Mouse (Mus musculus): ENCODE data around the gene S100pbp. TPM values are rescaled to one million over a fixed set of nuclear protein-coding genes. Genes with fewer than 3 reads are reported as not detected.

Gene S100pbp
- polyA plus RNA-seq, 1 experiment from 2014 or later: 14.6 TPM

GRCm38 (mm10) chr4:129141560-129142438 is 47.7 kb downstream of the S100pbp start:
- Histone ChIP-seq H3K9me3 (ENCODE audit: control insufficient read depth, low read length) (no peaks in the 10 kb centered on the region), H3K27me3 (replicated peaks; ENCODE audit: control insufficient read depth, insufficient read depth, low read length) (peaks cover 20% of the 10 kb centered on the region), H3K27ac (ENCODE audit: low read depth) (no peak overlapping the region), H3K36me3 (ENCODE audit: control insufficient read depth, insufficient read depth, low read length) (0 out of 2 replicates have a peak, but pooled peaks cover 2% of the 10 kb centered on the region), H3K4me1 (replicated peaks; ENCODE audit: control insufficient read depth, insufficient read depth, low read length) (peaks cover 13% of the 10 kb centered on the region; the same call in 1 of the 2 replicates), H3K9ac (ENCODE audit: low read length) (no peak overlapping the region), H3K4me2 (ENCODE audit: low read length) (no peak overlapping the region), H3K4me3 (ENCODE audit: low read depth, low read length) (no peak overlapping the region)
- DNase-seq (ENCODE audit: low spot score) (no peak), ATAC-seq (replicated peaks; ENCODE audit: low FRiP score, low TSS enrichment, low read depth) (no peak)
- WGBS: 77% methylated on average over 17 of the region's 17 CpGs

DNA sequence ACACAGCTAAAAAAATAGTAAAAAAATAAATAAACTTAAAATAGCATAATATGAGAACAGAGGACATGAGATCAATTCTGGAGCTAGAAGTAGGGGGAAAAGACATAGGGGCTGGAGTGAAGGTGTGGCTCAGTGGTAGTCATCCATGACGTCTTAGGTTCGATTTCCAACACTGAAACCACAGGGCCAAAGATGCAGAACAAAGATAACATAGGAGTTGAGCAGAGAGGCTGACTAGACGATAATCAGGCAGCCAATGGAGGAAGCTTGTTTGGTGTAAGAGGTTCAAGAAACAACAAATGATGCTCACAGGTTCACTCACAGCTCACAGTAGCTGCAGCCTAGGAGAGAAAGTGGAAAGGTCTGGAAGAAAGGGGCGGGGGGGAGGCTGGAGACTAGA is 48.7 kb downstream of the S100pbp start:
- Histone ChIP-seq H3K27ac (ENCODE audit: low read depth) (no peak overlapping the region), H3K27me3 (replicated peaks; ENCODE audit: control insufficient read depth, insufficient read depth, low read length) (peaks cover 27% of the 10 kb centered on the region), H3K9me3 (ENCODE audit: control insufficient read depth, low read length) (no peaks in the 10 kb centered on the region), H3K4me1 (replicated peaks; ENCODE audit: control insufficient read depth, insufficient read depth, low read length) (0 out of 2 replicates have a peak, but pooled peaks cover 10% of the 10 kb centered on the region), H3K4me3 (ENCODE audit: low read depth, low read length) (no peak overlapping the region), H3K36me3 (ENCODE audit: control insufficient read depth, insufficient read depth, low read length) (0 out of 2 replicates have a peak, but pooled peaks cover 2% of the 10 kb centered on the region), H3K4me2 (ENCODE audit: low read length) (no peak overlapping the region), H3K9ac (ENCODE audit: low read length) (no peak overlapping the region)
- WGBS: 81% methylated on average over 4 of the region's 4 CpGs
- DNase-seq (ENCODE audit: low spot score) (no peak), ATAC-seq (replicated peaks; ENCODE audit: low FRiP score, low TSS enrichment, low read depth) (no peak)

- H3K4me3 ChIP-seq (ENCODE audit: low read depth, low read length): no peak overlapping the region
- H3K27me3 ChIP-seq (replicated peaks; ENCODE audit: control insufficient read depth, insufficient read depth, low read length): peaks cover 34% of the 10 kb centered on the region
- 0 out of 2 replicates have a peak, but pooled peaks cover 2% of the 10 kb centered on the region for H3K36me3 ChIP-seq (ENCODE audit: control insufficient read depth, insufficient read depth, low read length)
- no peak overlapping the region for H3K9ac ChIP-seq (ENCODE audit: low read length)
- ATAC-seq (replicated peaks; ENCODE audit: low FRiP score, low TSS enrichment, low read depth) (no peak), DNase-seq (ENCODE audit: low spot score) (no peak)
- 91% methylated on average over 5 of the region's 5 CpGs for WGBS
- H3K4me1 ChIP-seq (replicated peaks; ENCODE audit: control insufficient read depth, insufficient read depth, low read length): peaks cover 13% of the 10 kb centered on the region; the same call in 1 of the 2 replicates
- no peak overlapping the region for H3K4me2 ChIP-seq (ENCODE audit: low read length)
- no peak overlapping the region for H3K27ac ChIP-seq (ENCODE audit: low read depth)
- no peaks in the 10 kb centered on the region for H3K9me3 ChIP-seq (ENCODE audit: control insufficient read depth, low read length)
These were observed 49.9 kb downstream of the S100pbp start for GRCm38 (mm10) chr4:129139642-129140041.

GRCm38 (mm10) chr4:129137392-129138321 is 51.9 kb downstream of the S100pbp start:
- Histone ChIP-seq H3K9me3 (ENCODE audit: control insufficient read depth, low read length) (no peaks in the 10 kb centered on the region), H3K9ac (ENCODE audit: low read length) (no peak overlapping the region), H3K36me3 (ENCODE audit: control insufficient read depth, insufficient read depth, low read length) (no peaks in the 10 kb centered on the region), H3K4me3 (ENCODE audit: low read depth, low read length) (peak overlapping the region; percentile 55; the same call in 1 of the 2 replicates), H3K27ac (ENCODE audit: low read depth) (no peak overlapping the region), H3K4me2 (ENCODE audit: low read length) (peak overlapping the region; percentile 93), H3K27me3 (replicated peaks; ENCODE audit: control insufficient read depth, insufficient read depth, low read length) (peaks cover 34% of the 10 kb centered on the region), H3K4me1 (replicated peaks; ENCODE audit: control insufficient read depth, insufficient read depth, low read length) (peaks cover 9% of the 10 kb centered on the region; the same call in 1 of the 2 replicates)
- DNase-seq (ENCODE audit: low spot score): no peak
- WGBS: 55% methylated on average over 14 of the region's 14 CpGs
- ATAC-seq (replicated peaks; ENCODE audit: low FRiP score, low TSS enrichment, low read depth): no peak

DNA sequence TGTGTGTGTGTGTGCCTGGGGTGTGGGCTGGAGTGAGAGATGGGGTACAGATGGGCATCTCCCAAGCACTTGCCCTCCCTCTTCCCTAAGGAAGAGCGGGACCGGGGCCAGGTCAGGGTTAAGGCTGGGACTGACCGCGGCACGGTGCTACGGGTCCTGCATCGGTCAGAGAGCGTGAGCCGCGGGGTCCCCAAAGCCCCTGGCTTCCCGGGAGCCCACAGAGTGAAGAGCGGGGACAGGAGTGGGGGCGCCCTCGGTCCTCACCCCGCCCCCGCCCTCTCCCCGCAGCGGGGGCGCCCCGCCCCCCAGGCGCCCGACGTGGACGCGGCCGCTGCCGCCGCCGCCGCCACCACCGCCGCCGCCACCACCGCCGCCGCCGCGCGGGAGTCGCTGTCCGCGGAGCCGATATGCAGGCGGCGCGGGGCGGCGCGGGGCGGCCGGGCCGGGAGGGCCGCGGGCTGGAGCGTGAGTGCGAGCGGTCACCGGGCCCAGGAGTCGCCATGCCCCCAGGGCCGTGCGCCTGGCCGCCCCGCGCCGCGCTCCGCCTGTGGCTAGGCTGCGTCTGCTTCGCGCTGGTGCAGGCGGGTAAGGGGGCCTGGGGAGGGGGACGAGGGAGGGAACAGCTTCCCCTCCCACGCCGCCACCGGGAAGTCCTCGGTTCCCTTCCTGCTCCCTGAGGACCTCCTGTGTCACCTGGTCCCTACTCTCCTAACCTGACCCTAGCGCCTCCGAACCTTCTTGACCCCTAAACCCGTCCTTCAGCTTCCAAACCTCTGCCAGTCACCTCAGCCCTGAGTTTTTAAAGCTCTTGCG is 52.7 kb downstream of the S100pbp start, which contains the start of gene Fndc5:
Fndc5 (plus strand) TSS at position 421 of the 813 bp plus-strand sequence.
- H3K4me1 ChIP-seq (replicated peaks; ENCODE audit: control insufficient read depth, insufficient read depth, low read length): peaks cover 8% of the 10 kb centered on the region; the same call in 1 of the 2 replicates
- ATAC-seq (replicated peaks; ENCODE audit: low FRiP score, low TSS enrichment, low read depth) (peak; percentile 20; the same call in 1 of the 2 replicates), DNase-seq (ENCODE audit: low spot score) (no peak)
- H3K9me3 ChIP-seq (ENCODE audit: control insufficient read depth, low read length): no peaks in the 10 kb centered on the region
- H3K4me3 ChIP-seq (ENCODE audit: low read depth, low read length): peak within 1 kb of the TSS; percentile 55
- peaks cover 34% of the 10 kb centered on the region for H3K27me3 ChIP-seq (replicated peaks; ENCODE audit: control insufficient read depth, insufficient read depth, low read length)
- H3K27ac ChIP-seq (ENCODE audit: low read depth): no peak within 1 kb of the TSS
- H3K36me3 ChIP-seq (ENCODE audit: control insufficient read depth, insufficient read depth, low read length): no peaks in the 10 kb centered on the region
- peak within 1 kb of the TSS; percentile 93 for H3K4me2 ChIP-seq (ENCODE audit: low read length)
- peak within 1 kb of the TSS; percentile 53 for H3K9ac ChIP-seq (ENCODE audit: low read length)
- whole genome bisulfite sequencing: 1% methylated on average over 56 of the region's 80 CpGs

- 47% methylated on average over 9 of the region's 9 CpGs for WGBS
- no peaks in the 10 kb centered on the region for H3K36me3 ChIP-seq (ENCODE audit: control insufficient read depth, insufficient read depth, low read length)
- no peak for ATAC-seq (replicated peaks; ENCODE audit: low FRiP score, low TSS enrichment, low read depth)
- H3K4me2 ChIP-seq (ENCODE audit: low read length): peak overlapping the region; percentile 93
- no peaks in the 10 kb centered on the region for H3K9me3 ChIP-seq (ENCODE audit: control insufficient read depth, low read length)
- H3K4me3 ChIP-seq (ENCODE audit: low read depth, low read length): peak overlapping the region; percentile 55
- H3K4me1 ChIP-seq (replicated peaks; ENCODE audit: control insufficient read depth, insufficient read depth, low read length): peaks cover 6% of the 10 kb centered on the region; the same call in 1 of the 2 replicates
- peaks cover 34% of the 10 kb centered on the region for H3K27me3 ChIP-seq (replicated peaks; ENCODE audit: control insufficient read depth, insufficient read depth, low read length)
- H3K27ac ChIP-seq (ENCODE audit: low read depth): no peak overlapping the region
- DNase-seq (ENCODE audit: low spot score): no peak
- peak overlapping the region; percentile 53; the same call in 1 of the 2 replicates for H3K9ac ChIP-seq (ENCODE audit: low read length)
These were observed 53.3 kb downstream of the S100pbp start for GRCm38 (mm10) chr4:129136189-129136578.

DNA sequence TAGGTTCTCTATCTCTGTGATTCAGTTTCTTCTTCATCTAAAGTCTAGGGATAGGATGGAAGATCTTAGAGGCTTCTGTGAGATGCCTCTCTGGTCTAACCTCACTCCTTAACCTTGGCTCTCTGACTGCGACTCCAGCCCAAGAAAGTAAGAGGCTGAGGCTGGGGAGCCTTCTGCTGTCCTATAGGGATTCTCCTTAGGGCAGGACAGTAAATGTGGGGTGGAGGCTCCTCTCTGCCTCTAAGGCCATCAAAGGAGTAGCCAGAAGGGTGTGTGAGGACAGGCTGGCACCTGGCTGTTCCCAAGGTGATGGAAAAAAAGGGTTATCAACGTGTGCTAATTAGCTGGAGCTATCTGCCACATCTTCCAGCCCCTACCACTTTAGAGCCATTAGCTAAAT is 53.9 kb downstream of the S100pbp start:
- no peak overlapping the region for H3K9ac ChIP-seq (ENCODE audit: low read length)
- peaks cover 4% of the 10 kb centered on the region; the same call in 1 of the 2 replicates for H3K4me1 ChIP-seq (replicated peaks; ENCODE audit: control insufficient read depth, insufficient read depth, low read length)
- H3K9me3 ChIP-seq (ENCODE audit: control insufficient read depth, low read length): no peaks in the 10 kb centered on the region
- no peak overlapping the region for H3K27ac ChIP-seq (ENCODE audit: low read depth)
- H3K27me3 ChIP-seq (replicated peaks; ENCODE audit: control insufficient read depth, insufficient read depth, low read length): peaks cover 34% of the 10 kb centered on the region
- ATAC-seq (replicated peaks; ENCODE audit: low FRiP score, low TSS enrichment, low read depth): no peak
- 58% methylated on average over 2 of the region's 2 CpGs for WGBS
- H3K4me3 ChIP-seq (ENCODE audit: low read depth, low read length): no peak overlapping the region
- no peak for DNase-seq (ENCODE audit: low spot score)
- no peak overlapping the region for H3K4me2 ChIP-seq (ENCODE audit: low read length)
- H3K36me3 ChIP-seq (ENCODE audit: control insufficient read depth, insufficient read depth, low read length): no peaks in the 10 kb centered on the region

All from intestine, embryonic 14.5 days (tissue).